Mouse (Mus musculus) kidney, postnatal 0 days (tissue): Measurements from ENCODE around the gene Lrrc3. TPM values are rescaled to one million over a fixed set of nuclear protein-coding genes. Genes with fewer than 3 reads are reported as not detected.

ENCODE experiments used
- ATAC-seq: fragments of 200-750 bp; cut with Nextera tagmentation; replicated peaks from 2 replicates; pipeline ENCODE4 v1.8.0; 2017; ENCODE audit warnings: low read depth, moderate number of reproducible peaks, moderate TSS enrichment, moderate library complexity; ENCODE audit not compliant: low FRiP score
- DNase-seq: peaks from one replicate; pipeline ENCODE4 v3.0.0-alpha.2; 2016; ENCODE audit warnings: low spot score
- H3K27ac ChIP-seq: fragments of 300-500 bp; sonication (generic); 2 replicates; pipeline ENCODE4 v1.5.1; 2014; ENCODE audit warnings: mild to moderate bottlenecking
- H3K27me3 ChIP-seq: fragments of 300-500 bp; sonication (generic); 2 replicates; pipeline ENCODE4 v1.6.1; 2014; ENCODE audit warnings: low read length, mixed read lengths; ENCODE audit not compliant: insufficient read depth
- H3K36me3 ChIP-seq: fragments of 300-500 bp; sonication (generic); 2 replicates; pipeline ENCODE4 v1.6.1; 2014; ENCODE audit warnings: low read length, mixed read lengths; ENCODE audit not compliant: insufficient read depth
- H3K4me1 ChIP-seq: fragments of 300-500 bp; sonication (generic); replicated peaks from 2 replicates; pipeline ENCODE4 v1.6.1; 2014; ENCODE audit warnings: antibody characterized with exemption, low read length, mixed read lengths; ENCODE audit not compliant: insufficient read depth
- H3K4me2 ChIP-seq: fragments of 300-500 bp; sonication (generic); 2 replicates; pipeline ENCODE4 v1.6.1; 2014; ENCODE audit warnings: mild to moderate bottlenecking, low read length, moderate library complexity, mixed read lengths
- H3K4me3 ChIP-seq: fragments of 300-500 bp; sonication (generic); replicated peaks from 2 replicates; pipeline ENCODE4 v1.5.1; 2014; ENCODE audit warnings: low read depth, low read length
- H3K9ac ChIP-seq: fragments of 300-500 bp; sonication (generic); 2 replicates; pipeline ENCODE4 v1.6.1; 2014; ENCODE audit warnings: low read depth, low read length
- H3K9me3 ChIP-seq: fragments of 300-500 bp; sonication (generic); replicated peaks from 2 replicates; pipeline ENCODE4 v1.6.1; 2016; ENCODE audit warnings: low read length, inconsistent platforms, mixed read lengths
- CTCF ChIP-seq: IDR thresholded peaks from 2 replicates; pipeline ENCODE4 v1.5.1; 2016; ENCODE audit warnings: antibody characterized with exemption, low read depth, mild to moderate bottlenecking, moderate library complexity
- WGBS: fragments of 180-500 bp; shearing (Covaris S2); extraction: QIAGEN DNeasy Blood & Tissue Kit; methylation state at CpG from one replicate; pipeline ENCODE4 v1.1.7; 2014; 5-methylcytosine and 5-hydroxymethylcytosine counted together
- polyA plus RNA-seq: library from polyadenylated mRNA; unstranded; fragments of >200 nt; fragmentation: Nextera tagmentation; extraction: Ambion mirVana; gene quantifications from 2 replicates; pipeline ENCODE4 v1.2.1, GENCODE M21; 2015

The Lrrc3 gene
- polyA plus RNA-seq, 1 experiment from 2014 or later, result 2.9 TPM

DNA sequence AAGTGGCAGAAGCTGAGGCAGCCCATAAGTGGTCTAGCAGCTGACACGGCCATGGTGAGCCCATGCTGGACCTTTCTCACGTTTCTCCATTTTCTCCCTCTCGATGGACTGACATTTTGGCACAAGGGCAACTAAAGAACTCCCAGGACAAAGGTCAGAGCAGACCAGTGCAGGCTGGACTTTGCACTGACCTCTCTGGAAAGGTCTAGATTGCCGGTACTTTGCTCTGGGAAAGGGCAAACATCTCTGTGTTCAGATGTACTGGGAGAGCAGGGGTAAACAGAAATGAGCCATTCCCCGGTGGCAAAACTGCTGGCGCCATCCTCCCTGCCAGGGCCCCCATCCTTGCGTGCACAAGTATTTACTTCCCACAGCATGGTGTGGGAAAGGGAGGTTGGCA lies 2.2 kb downstream of the Lrrc3 start:
- Histone ChIP-seq H3K9me3 (no peaks in the 10 kb centered on the region), H3K36me3 (no peaks in the 10 kb centered on the region), H3K4me3 (no peak overlapping the region), H3K27ac (no peak overlapping the region), H3K9ac (no peak overlapping the region), H3K4me1 (0 out of 2 replicates have a peak, but pooled peaks cover 2% of the 10 kb centered on the region), H3K4me2 (no peak overlapping the region), H3K27me3 (no peaks in the 10 kb centered on the region)
- no peak for TF ChIP-seq CTCF
- WGBS, result 81% methylated on average over 7 of the region's 7 CpGs
- ATAC-seq (no peak), DNase-seq (no peak)

DNA sequence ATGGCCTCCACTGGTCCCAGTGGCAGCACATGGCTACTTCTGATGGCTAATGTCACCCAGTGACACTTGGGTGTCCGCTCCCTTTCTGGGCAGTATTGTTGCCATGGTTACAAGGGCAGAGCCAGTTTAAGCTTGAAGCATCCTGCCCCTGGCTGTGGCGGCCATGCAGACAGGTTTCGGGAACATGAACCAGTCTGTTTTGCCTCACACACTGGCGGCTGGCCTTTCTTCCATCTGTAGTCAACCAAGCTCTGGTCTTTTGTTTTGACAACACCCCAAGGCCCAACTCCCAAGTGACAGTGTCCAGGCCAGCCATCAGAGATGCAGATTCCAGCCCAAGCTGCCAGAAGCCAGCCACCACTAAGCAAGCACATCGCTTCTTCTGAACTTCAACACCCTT lies 6.8 kb downstream of the Lrrc3 start:
- DNase-seq (no peak), ATAC-seq (no peak)
- H3K4me1 ChIP-seq, result no peaks in the 10 kb centered on the region
- no peak overlapping the region for H3K4me3 ChIP-seq
- H3K27me3 ChIP-seq, result no peaks in the 10 kb centered on the region
- H3K27ac ChIP-seq, result no peak overlapping the region
- no peak for TF ChIP-seq CTCF
- WGBS, result 64% methylated on average over 5 of the region's 5 CpGs
- no peaks in the 10 kb centered on the region for H3K9me3 ChIP-seq
- no peaks in the 10 kb centered on the region for H3K36me3 ChIP-seq
- no peak overlapping the region for H3K9ac ChIP-seq
- no peak overlapping the region for H3K4me2 ChIP-seq

DNA sequence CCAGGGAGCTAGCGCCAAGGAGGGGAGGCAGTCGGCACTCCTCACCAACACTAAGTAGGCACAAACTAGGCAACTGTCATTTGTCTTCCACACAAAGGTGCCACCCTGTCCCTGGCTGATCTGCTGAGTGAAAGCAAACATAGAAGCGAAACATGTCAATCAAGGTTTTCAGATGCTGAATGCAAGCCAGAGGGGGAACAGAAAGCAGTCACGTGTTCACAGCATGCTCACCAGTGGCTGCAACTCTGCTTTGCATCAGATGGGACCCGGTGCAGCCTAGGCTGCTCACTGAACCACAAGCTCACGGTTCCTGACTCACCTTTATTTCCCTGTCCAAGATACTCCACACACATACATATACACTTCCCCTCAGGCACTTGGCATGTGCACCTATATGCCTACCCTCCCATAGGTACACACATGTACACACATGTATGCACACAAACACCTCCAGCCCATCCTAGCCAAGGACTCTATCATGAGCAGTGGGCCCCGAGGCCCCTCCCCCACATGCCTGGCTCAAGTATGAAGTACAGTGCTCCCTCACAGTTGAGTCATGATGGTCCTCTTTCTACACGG lies 11.3 kb downstream of the Lrrc3 start:
- no peak for ATAC-seq
- H3K4me3 ChIP-seq, result no peak overlapping the region
- H3K4me2 ChIP-seq, result no peak overlapping the region
- no peaks in the 10 kb centered on the region for H3K4me1 ChIP-seq
- no peaks in the 10 kb centered on the region for H3K9me3 ChIP-seq
- no peaks in the 10 kb centered on the region for H3K36me3 ChIP-seq
- 82% methylated on average over 8 of the region's 8 CpGs for WGBS
- no peak for TF ChIP-seq CTCF
- DNase-seq, result no peak
- no peak overlapping the region for H3K9ac ChIP-seq
- no peaks in the 10 kb centered on the region for H3K27me3 ChIP-seq
- no peak overlapping the region for H3K27ac ChIP-seq

DNA sequence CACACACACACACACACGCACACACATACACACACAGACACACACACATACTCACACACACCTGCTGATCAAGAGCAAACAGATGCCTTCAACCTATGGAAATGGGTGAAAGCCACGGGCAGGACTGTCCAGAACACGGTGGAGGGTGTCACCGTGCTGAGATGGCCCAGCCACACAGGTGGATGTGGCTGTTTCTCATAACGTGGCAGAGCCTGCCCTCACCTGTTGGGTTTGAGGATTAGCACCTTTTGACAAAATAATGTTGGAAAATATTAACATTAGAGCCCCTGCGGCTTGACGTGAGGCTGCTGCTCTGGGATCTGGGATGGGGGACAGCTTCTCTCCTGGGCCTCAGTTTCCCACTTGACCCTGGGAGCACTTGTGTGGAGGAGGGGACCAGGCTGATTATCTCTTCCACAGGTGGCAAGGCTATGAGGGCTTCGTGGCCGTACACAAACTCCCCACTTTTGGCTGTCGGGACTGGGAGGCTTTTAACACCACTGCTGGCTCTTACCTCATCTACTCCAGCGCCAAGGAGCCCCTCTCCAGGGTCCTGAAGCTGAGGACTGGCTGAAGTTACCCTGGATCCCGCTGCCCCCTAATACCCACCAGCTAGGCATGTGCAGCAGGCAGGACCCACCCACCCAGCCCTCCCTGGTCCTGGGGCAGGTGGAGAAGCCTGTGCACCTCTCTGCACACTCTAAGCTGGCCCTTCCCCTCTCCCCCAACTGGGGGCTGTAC lies 16.2 kb downstream of the Lrrc3 start:
- DNase-seq (peak; percentile 37), ATAC-seq (no peak)
- Histone ChIP-seq H3K36me3 (no peaks in the 10 kb centered on the region), H3K4me3 (no peak overlapping the region), H3K9me3 (no peaks in the 10 kb centered on the region), H3K27ac (no peak overlapping the region), H3K4me1 (no peaks in the 10 kb centered on the region), H3K27me3 (no peaks in the 10 kb centered on the region), H3K9ac (no peak overlapping the region), H3K4me2 (no peak overlapping the region)
- TF ChIP-seq CTCF, result peak; percentile 41; the same call in 1 of the 2 replicates
- WGBS, result 49% methylated on average over 12 of the region's 12 CpGs

DNA sequence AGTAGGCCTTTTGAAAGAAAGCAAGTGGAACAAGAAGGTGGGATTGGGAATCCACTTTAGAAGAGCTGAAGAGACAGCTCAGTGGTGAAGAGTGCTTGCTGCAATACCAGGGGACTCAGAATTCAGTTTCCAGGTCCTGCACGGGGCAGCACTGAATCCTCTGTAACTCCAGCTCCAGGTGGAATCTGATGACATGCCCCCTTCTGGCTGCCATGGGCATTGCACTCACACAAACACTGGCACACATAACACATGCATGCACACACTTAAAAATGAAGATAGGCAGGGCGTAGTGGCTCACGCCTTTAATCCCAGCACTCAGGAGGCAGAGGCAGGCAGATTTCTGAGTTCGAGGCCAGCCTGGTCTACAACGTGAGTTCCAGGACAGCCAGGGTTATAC lies 19.8 kb downstream of the Lrrc3 start:
- no peak overlapping the region for H3K4me2 ChIP-seq
- DNase-seq (no peak), ATAC-seq (no peak)
- no peak overlapping the region for H3K9ac ChIP-seq
- H3K27me3 ChIP-seq, result no peaks in the 10 kb centered on the region
- H3K36me3 ChIP-seq, result no peaks in the 10 kb centered on the region
- H3K4me1 ChIP-seq, result no peaks in the 10 kb centered on the region
- no peak overlapping the region for H3K4me3 ChIP-seq
- 0 out of 2 replicates have a peak, but pooled peaks have one; percentile 18 for TF ChIP-seq CTCF
- H3K27ac ChIP-seq, result no peak overlapping the region
- no peaks in the 10 kb centered on the region for H3K9me3 ChIP-seq
- 87% methylated on average over 5 of the region's 5 CpGs for WGBS

DNA sequence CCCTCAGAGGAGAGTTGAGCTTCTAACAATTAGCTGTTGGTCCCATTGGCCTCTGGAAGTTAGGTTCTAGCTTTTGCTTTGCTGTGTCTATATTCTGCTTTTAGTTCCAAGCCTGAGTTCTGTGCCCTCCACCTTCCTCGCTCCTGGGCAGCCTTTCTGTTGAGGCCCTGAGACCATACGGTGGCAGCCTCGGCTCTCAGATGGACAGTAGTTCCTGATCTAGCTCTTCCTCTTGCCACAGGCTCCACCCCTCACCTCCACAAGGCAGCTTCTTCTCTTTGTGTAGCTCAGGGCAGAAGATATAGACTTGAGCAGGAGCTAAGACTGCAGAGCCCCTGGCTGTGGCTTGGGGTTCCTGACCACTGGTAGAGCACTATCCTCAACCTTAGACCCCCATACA lies 22.0 kb downstream of the Lrrc3 start:
- no peak for DNase-seq
- 76% methylated on average over 3 of the region's 3 CpGs for WGBS
- no peak for ATAC-seq
- H3K27ac ChIP-seq, result no peak overlapping the region
- no peaks in the 10 kb centered on the region for H3K4me1 ChIP-seq
- H3K4me2 ChIP-seq, result no peak overlapping the region
- no peak for TF ChIP-seq CTCF
- no peaks in the 10 kb centered on the region for H3K27me3 ChIP-seq
- no peak overlapping the region for H3K9ac ChIP-seq
- H3K9me3 ChIP-seq, result no peaks in the 10 kb centered on the region
- no peak overlapping the region for H3K4me3 ChIP-seq
- H3K36me3 ChIP-seq, result no peaks in the 10 kb centered on the region

DNA sequence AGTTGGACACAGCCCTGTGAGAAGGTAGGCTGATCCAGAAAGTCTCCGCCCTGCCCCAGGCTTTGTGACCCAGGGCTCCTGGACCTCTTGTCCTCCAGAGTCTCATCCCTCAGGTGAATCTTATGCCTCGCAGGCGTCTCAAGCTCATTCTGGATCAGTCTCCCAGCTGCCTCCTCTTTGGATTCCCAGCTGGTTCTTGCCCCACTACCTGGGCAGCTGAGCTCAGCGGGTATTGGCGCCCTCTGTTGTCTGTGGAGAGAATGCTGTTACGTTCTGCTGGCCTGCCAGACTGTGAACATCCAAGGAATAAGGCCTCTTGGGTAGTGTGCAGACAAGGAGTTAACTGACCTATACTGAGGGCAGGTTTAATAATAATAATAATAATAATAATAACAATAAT lies 23.4 kb downstream of the Lrrc3 start:
- Histone ChIP-seq H3K9me3 (no peaks in the 10 kb centered on the region), H3K36me3 (no peaks in the 10 kb centered on the region), H3K4me2 (no peak overlapping the region), H3K9ac (no peak overlapping the region), H3K4me1 (no peaks in the 10 kb centered on the region), H3K4me3 (no peak overlapping the region), H3K27ac (no peak overlapping the region), H3K27me3 (no peaks in the 10 kb centered on the region)
- DNase-seq (no peak), ATAC-seq (no peak)
- WGBS, result 62% methylated on average over 6 of the region's 6 CpGs
- TF ChIP-seq CTCF, result peak; percentile 55
